Mouse (Mus musculus) Patski (cell line): ENCODE results near the gene H2al1e. TPM values are rescaled to one million over a fixed set of nuclear protein-coding genes. Genes with fewer than 3 reads are reported as not detected.
"Not testable (repeated sequence)": the region's sequence is repeated elsewhere in the genome, so short reads cannot be mapped to it uniquely, and the experiment has no call there.

Experiments
- ATAC-seq: fragments of 100-300 bp; one replicate; pipeline ENCODE4 v1.8.0; 2021
- CTCF ChIA-PET: fragments of 350-600 bp; sonication (Branson Sonifier 250); formaldehyde crosslinking; loops from one replicate; lab custom pipeline; 2022; ENCODE audit warnings: inconsistent platforms; lab: Charles Lee
- POLR2A ChIA-PET: fragments of 350-600 bp; sonication (Branson Sonifier 250); formaldehyde crosslinking; loops from one replicate; lab custom pipeline; 2022; ENCODE audit warnings: antibody characterized with exemption, inconsistent platforms; lab: Charles Lee
- DNase-seq: peaks from one replicate; pipeline ENCODE4 v3.0.0-alpha.2; 2011; ENCODE audit warnings: low read depth, low spot score
- H3K27me3 ChIP-seq: fragments of 371-371 bp; one replicate; pipeline ENCODE4 v1.5.1; 2021
- CTCF ChIP-seq: fragments of 100-300 bp; IDR thresholded peaks from one replicate; pipeline ENCODE4 v1.5.1; 2021
- in situ Hi-C: fragments of 300-500 bp; cut with MboI; formaldehyde crosslinking; loops from 3 replicates; pipeline ENCODE4 v1.11.1; 2018; ENCODE audit warnings: low pct_unique_long_range_greater_than_20kb, mixed read lengths
- polyA plus RNA-seq: library from polyadenylated mRNA; unstranded; gene quantifications from one replicate; pipeline ENCODE4 v1.2.3, GENCODE M21; 2021

H2al1e gene
- not detected for polyA plus RNA-seq

- DNase-seq, CTCF ChIA-PET, POLR2A ChIA-PET, ATAC-seq, in situ Hi-C loops, H3K27me3 ChIP-seq: not testable (repeated sequence)
These were observed at the start of gene H2al1e for GRCm38 (mm10) chrX:11311634-11312033. Gene H2al1e (plus strand): TSS chrX:11311934.

DNA sequence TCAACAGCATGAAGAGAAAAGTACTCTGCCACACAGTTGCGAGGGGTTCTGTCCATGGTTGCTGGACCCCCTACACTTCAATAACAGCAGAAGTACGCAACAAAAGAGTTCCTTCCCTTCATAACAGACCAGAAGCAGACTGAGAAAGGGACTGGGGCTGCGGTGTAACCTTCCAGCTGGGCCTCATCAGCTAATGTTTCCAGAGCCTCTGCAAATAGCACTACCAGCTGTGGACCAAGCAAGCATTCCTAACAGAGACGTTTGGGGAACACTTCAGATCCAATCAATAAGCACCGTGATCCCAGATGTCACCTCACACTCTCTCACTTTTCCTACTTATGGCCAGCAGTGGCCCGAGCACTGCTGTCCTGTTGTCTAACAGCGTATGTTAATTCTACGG is 46.8 kb upstream of the H2al1e start:
- no peak for TF ChIP-seq CTCF
- POLR2A ChIA-PET: no interaction called here
- in situ Hi-C loops: no loop called here
- ATAC-seq (no peak), DNase-seq (no peak)
- CTCF ChIA-PET: no interaction called here
- peaks cover 13% of the 10 kb centered on the region for H3K27me3 ChIP-seq

- DNase-seq (no peak), ATAC-seq (no peak)
- TF ChIP-seq CTCF: no peak
- H3K27me3 ChIP-seq: peaks cover 2% of the 10 kb centered on the region
- POLR2A ChIA-PET: no interaction called here
- in situ Hi-C loops: no loop called here
- CTCF ChIA-PET: interaction anchor here (1.6 kb wide), 1 partner anchor 10 kb away, joined by 4 read pairs; no protein-coding TSS in a partner anchor
These were observed 43.9 kb upstream of the H2al1e start for GRCm38 (mm10) chrX:11267791-11268190.

DNA sequence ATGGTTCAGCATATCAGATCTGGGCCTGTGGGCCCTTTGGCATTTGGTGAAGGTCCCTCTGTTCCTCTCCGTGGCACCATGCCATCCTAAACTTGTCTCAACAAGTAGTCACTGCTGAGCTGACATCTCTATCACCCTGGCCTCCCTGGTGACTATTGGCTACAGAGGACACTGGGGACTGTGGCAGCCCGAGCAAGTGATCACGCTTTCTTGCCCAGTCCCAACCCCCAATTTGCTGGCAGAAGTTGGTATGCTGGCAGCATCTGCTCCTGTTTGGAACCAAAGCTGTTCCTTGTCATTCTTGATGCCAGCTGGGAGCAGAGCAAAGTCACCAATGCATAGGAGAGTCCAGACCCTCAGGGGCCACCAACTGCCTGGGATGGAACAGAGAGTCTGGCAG is 42.7 kb upstream of the H2al1e start:
- POLR2A ChIA-PET: no interaction called here
- H3K27me3 ChIP-seq: peaks cover 9% of the 10 kb centered on the region
- no peak for TF ChIP-seq CTCF
- CTCF ChIA-PET: interaction anchor here (1.6 kb wide), 1 partner anchor 9 kb away, joined by 4 read pairs; no protein-coding TSS in a partner anchor
- DNase-seq (no peak), ATAC-seq (no peak)
- in situ Hi-C loops: no loop called here

- in situ Hi-C loops: no loop called here
- POLR2A ChIA-PET: no interaction called here
- peaks cover 18% of the 10 kb centered on the region for H3K27me3 ChIP-seq
- ATAC-seq (no peak), DNase-seq (no peak)
- TF ChIP-seq CTCF: no peak
- CTCF ChIA-PET: no interaction called here
These were observed 38.5 kb upstream of the H2al1e start for GRCm38 (mm10) chrX:11273190-11273589.

- no peak for DNase-seq
- TF ChIP-seq CTCF: no peak
- CTCF ChIA-PET: no interaction called here
- in situ Hi-C loops: no loop called here
- ATAC-seq: no peak
- POLR2A ChIA-PET: no interaction called here
- peaks cover 30% of the 10 kb centered on the region for H3K27me3 ChIP-seq
These were observed 34.7 kb upstream of the H2al1e start for GRCm38 (mm10) chrX:11277083-11277482.

GRCm38 (mm10) chrX:11280741-11281140 is 31.0 kb upstream of the H2al1e start:
- ATAC-seq (no peak), DNase-seq (no peak)
- peaks cover 22% of the 10 kb centered on the region for H3K27me3 ChIP-seq
- TF ChIP-seq CTCF: no peak
- ChIA-PET POLR2A (no interaction called here), CTCF (no interaction called here)
- in situ Hi-C loops: no loop called here

GRCm38 (mm10) chrX:11288306-11288882 is 23.3 kb upstream of the H2al1e start:
- CTCF ChIA-PET: interaction anchor here (1.1 kb wide), 1 partner anchor 8 kb away, joined by 3 read pairs; no protein-coding TSS in a partner anchor
- no peak for DNase-seq
- POLR2A ChIA-PET: interaction anchor here (1.3 kb wide), 1 partner anchor 10 kb away, joined by 3 read pairs; no protein-coding TSS in a partner anchor
- no peak for ATAC-seq
- in situ Hi-C loops: no loop called here
- TF ChIP-seq CTCF: no peak
- peaks cover 16% of the 10 kb centered on the region for H3K27me3 ChIP-seq

- in situ Hi-C loops: no loop called here
These were observed 22.5 kb upstream of the H2al1e start for GRCm38 (mm10) chrX:11289244-11289643.

GRCm38 (mm10) chrX:11298957-11299356 is 12.8 kb upstream of the H2al1e start, which contains the start of gene H2al1a:
Gene H2al1a (plus strand): TSS chrX:11299257.
- CTCF ChIA-PET, in situ Hi-C loops, ATAC-seq, POLR2A ChIA-PET, DNase-seq: not testable (repeated sequence)
- H3K27me3 ChIP-seq: peaks cover 14% of the 10 kb centered on the region

More at GRCm38 (mm10) chrX:11289244-11289643, 22.5 kb upstream of the H2al1e start:
- DNase-seq: no peak
- TF ChIP-seq CTCF: no peak
- POLR2A ChIA-PET: no interaction called here
- no peak for ATAC-seq
- CTCF ChIA-PET: no interaction called here
- peaks cover 20% of the 10 kb centered on the region for H3K27me3 ChIP-seq

DNA sequence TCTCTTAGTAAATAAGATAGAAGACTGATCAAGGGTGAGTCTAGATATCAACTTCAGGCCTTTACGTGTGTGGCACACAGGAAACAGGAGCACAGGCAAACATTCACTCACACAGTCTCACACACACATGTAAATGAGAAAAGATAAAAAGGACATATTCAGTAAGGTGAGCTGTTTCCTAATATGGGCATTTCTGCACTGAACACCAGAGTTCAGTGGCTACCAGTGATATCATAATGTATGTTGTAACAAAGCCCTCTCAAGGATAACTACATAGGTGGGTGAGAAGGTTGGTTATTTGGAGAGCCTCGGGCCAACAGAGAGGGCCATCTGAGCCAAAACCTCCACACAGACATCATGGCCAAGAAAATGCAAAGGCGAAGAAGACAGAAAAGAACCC is 9.6 kb upstream of the H2al1e start, which contains the start of gene H2al1b:
Gene H2al1b (plus strand): TSS at position 301 of the 400 bp plus-strand sequence.
- in situ Hi-C loops, H3K27me3 ChIP-seq, CTCF ChIA-PET, ATAC-seq, POLR2A ChIA-PET, DNase-seq: not testable (repeated sequence)

- in situ Hi-C loops, POLR2A ChIA-PET, CTCF ChIA-PET, DNase-seq, H3K27me3 ChIP-seq, ATAC-seq: not testable (repeated sequence)
These were observed 6.4 kb upstream of the H2al1e start, which contains the start of gene H2al1c for GRCm38 (mm10) chrX:11305355-11305754. Gene H2al1c (plus strand): TSS chrX:11305655.

- CTCF ChIA-PET, POLR2A ChIA-PET, in situ Hi-C loops, DNase-seq, H3K27me3 ChIP-seq, ATAC-seq: not testable (repeated sequence)
These were observed 3.2 kb upstream of the H2al1e start, which contains the start of gene H2al1d for GRCm38 (mm10) chrX:11308524-11308923. Gene H2al1d (plus strand): TSS chrX:11308824.

GRCm38 (mm10) chrX:11314858-11315257 is 3.1 kb downstream of the H2al1e start, which contains the start of gene H2al1f:
Gene H2al1f (plus strand): TSS chrX:11315158.
- DNase-seq, ATAC-seq, in situ Hi-C loops, POLR2A ChIA-PET, CTCF ChIA-PET, H3K27me3 ChIP-seq: not testable (repeated sequence)

GRCm38 (mm10) chrX:11317956-11318355 is 6.2 kb downstream of the H2al1e start, which contains the start of gene H2al1g:
Gene H2al1g (plus strand): TSS chrX:11318256.
- POLR2A ChIA-PET, ATAC-seq, H3K27me3 ChIP-seq, DNase-seq, in situ Hi-C loops, CTCF ChIA-PET: not testable (repeated sequence)
